Mouse (Mus musculus) macrophage (primary cell): ENCODE data around the gene Xpr1. TPM values are rescaled to one million over a fixed set of nuclear protein-coding genes. Genes with fewer than 3 reads are reported as not detected.

ENCODE experiments used
- H3K27ac ChIP-seq: fragments of 350-480 bp; formaldehyde crosslinking; 2 replicates; pipeline ENCODE4 v1.9.0; 2021
- H3K36me3 ChIP-seq: fragments of 350-480 bp; formaldehyde crosslinking; 2 replicates; pipeline ENCODE4 v1.9.0; 2021; ENCODE audit errors: inconsistent target
- H3K4me3 ChIP-seq: fragments of 350-480 bp; formaldehyde crosslinking; 2 replicates; pipeline ENCODE4 v1.9.0; 2021; ENCODE audit errors: inconsistent target
- H3K79me2 ChIP-seq: fragments of 350-480 bp; formaldehyde crosslinking; 2 replicates; pipeline ENCODE4 v1.9.0; 2021; ENCODE audit errors: inconsistent target
- WGBS: methylation state at CpG from one replicate; pipeline ENCODE4 v1.1.7; 2026; ENCODE audit warnings: inconsistent platforms; ENCODE audit not compliant: missing documents; 5-methylcytosine and 5-hydroxymethylcytosine counted together
- polyA plus RNA-seq: library from polyadenylated mRNA; stranded (reverse); fragments of 250-400 nt; gene quantifications from 3 replicates; pipeline ENCODE4 v1.2.4, GENCODE M21; 2018; ENCODE audit warnings: inconsistent platforms

The Xpr1 gene
- polyA plus RNA-seq, 1 experiment from 2014 or later, result 38.4 TPM

GRCm38 (mm10) chr1:155243797-155244770 is 173.1 kb downstream of the Xpr1 start, which contains the start of gene BC034090:
Gene BC034090 (minus strand): TSS chr1:155244444.
- no peak within 1 kb of the TSS for H3K4me3 ChIP-seq
- WGBS, result 6% methylated on average over 85 of the region's 85 CpGs
- no peaks in the 10 kb centered on the region for H3K79me2 ChIP-seq
- no peaks in the 10 kb centered on the region for H3K36me3 ChIP-seq
- no peak within 1 kb of the TSS for H3K27ac ChIP-seq

- no peaks in the 10 kb centered on the region for H3K79me2 ChIP-seq
- H3K36me3 ChIP-seq, result no peaks in the 10 kb centered on the region
- H3K4me3 ChIP-seq, result no peak overlapping the region
- no peak overlapping the region for H3K27ac ChIP-seq
- 46% methylated on average over 1 of the region's 1 CpGs for WGBS
Observed at GRCm38 (mm10) chr1:155242488-155242745, 174.8 kb downstream of the Xpr1 start.

DNA sequence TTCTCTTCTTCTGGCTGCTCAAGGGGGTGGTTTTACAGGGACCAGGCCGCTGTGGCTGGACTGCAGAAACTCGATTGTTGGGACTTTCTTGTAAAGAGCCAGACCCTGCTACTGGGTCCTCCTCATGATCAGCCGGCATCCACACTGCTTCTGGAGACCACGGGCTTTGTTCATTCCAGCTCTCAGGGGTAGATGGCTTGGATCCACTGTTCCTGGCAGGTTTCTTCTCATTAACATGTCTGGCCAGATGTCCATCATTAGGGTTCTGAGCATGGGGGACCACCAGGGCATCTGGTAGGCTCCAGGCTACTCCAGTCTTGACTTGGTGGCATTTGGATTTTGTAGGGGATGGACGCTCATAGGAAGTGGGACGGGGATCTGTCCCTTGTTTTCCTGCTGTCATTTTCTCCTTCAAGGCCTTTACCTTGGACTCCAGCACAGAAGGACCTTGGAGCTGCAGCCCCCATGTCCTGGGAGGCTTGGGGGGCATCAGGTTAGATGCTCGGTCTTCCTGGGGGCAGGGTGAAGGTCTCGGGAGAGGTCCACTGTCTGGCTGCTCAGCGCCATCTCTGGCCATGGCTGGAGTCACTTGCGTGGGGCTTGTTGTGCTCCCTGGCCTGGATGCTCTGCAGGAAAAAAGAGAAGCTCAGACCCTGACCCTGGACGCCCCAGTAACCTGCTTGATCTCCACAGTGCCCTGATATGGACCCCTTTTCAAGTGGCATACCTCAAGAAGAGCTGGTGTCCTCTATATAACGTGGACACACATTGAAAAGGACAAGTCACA is 175.3 kb downstream of the Xpr1 start:
- H3K27ac ChIP-seq, result no peak overlapping the region
- H3K79me2 ChIP-seq, result no peaks in the 10 kb centered on the region
- no peaks in the 10 kb centered on the region for H3K36me3 ChIP-seq
- WGBS, result 90% methylated on average over 12 of the region's 12 CpGs
- H3K4me3 ChIP-seq, result no peak overlapping the region

DNA sequence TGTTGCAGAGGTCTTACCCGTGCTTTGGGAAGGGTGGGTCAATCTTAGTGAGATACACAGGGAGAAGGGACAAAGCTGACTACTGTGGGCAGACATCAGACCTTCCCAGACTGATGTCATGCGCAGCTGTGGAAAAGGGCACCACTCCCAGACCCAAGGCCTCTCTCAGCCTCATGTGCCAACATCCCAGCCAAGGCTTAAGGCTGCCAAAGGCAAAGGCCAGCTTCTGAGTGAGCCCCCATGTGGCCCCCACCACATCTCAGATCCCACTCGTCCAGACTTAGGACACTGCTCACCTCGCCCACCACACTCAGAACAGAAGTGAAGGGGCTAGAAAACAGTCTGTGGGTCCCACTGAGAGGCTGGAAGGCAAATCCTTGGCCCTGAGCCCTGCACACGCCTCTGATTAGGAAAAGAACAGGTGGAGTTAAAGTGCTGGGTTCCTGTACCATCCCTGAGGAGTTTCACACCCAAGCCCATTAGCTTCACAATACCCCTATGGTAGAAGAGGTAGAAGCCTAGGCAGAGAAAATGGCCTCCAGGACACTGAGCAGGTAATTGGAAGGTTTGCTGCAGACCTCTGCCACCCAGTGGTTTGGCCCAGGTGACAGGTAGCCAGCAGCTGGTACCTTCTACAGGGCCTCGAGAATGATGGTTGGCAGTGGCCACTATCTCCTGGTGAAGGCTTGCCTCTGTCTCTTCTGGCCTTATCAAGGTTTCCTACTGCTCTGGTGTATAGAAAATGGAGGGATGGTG is 177.1 kb downstream of the Xpr1 start:
- H3K4me3 ChIP-seq, result no peak overlapping the region

DNA sequence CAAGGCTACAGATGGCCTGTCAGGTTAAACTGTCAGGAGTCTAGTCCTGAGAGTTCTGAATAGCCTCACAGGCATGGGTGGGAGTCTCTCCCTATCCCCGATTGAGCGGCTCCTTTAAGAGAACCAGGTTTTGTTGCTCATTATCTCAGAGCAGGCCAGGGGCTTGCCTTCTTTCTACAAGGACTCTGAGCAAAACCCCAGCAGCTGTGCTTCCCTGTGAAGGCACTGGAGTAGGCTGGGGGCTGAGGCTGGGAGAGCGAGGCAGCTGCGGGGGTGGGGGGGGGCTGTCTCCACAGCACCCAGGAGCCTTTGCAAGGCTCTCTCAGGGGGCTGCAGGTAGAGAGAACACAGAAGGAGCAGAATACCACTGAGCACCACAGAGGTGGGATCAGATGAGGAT is 178.0 kb downstream of the Xpr1 start:
- Histone ChIP-seq H3K27ac (no peak overlapping the region), H3K4me3 (no peak overlapping the region)
- WGBS, result 100% methylated on average over 4 of the region's 4 CpGs

More for the DNA sequence above, 177.1 kb downstream of the Xpr1 start:
- Histone ChIP-seq H3K79me2 (no peaks in the 10 kb centered on the region), H3K27ac (no peak overlapping the region), H3K36me3 (no peaks in the 10 kb centered on the region)
- WGBS, result 84% methylated on average over 6 of the region's 6 CpGs

DNA sequence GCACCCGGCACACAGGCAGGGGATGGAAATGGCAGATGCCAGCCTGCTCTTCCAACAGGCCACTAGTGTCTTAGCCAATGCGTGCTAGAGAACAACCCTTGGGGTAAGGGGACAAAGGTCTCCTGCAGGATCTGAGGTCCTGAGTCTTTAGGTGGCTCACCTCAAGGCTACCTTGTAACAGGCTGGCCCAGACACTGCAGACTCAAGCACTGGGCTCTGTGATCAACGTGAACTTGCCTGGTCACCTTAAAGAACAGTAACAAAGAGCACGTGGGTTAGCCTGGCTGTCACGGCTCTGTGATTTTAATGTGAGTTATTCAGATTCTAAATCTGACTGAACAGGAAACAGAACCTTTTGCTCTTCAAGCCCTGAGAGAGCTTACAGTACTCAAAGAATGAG is 179.1 kb downstream of the Xpr1 start:
- WGBS, result 92% methylated on average over 5 of the region's 5 CpGs
- Histone ChIP-seq H3K36me3 (no peaks in the 10 kb centered on the region), H3K79me2 (no peaks in the 10 kb centered on the region)

More for the DNA sequence above, 178.0 kb downstream of the Xpr1 start:
- H3K36me3 ChIP-seq, result no peaks in the 10 kb centered on the region
- no peaks in the 10 kb centered on the region for H3K79me2 ChIP-seq

DNA sequence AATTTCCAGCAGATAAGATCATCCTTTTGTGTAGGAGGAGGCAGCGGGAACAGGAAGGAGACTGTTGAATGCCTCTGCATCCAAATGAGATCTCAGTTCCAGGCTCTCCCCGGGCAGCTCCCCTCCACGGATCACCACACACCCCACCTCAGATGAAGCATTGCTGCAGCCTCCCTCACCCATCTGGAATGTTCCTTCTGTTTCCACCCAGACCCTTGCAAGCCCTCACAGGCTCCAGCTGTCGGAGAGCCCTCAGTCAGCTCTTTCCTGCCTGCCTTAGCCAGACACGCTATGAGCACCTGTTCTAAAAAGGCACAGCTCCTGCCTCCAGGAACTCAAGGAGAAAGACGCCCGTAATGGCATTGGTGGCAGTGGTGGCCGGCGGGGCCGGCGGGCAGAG is 179.8 kb downstream of the Xpr1 start:
- WGBS, result 91% methylated on average over 11 of the region's 11 CpGs
- no peaks in the 10 kb centered on the region for H3K36me3 ChIP-seq
- H3K27ac ChIP-seq, result no peak overlapping the region
- H3K79me2 ChIP-seq, result no peaks in the 10 kb centered on the region
- H3K4me3 ChIP-seq, result no peak overlapping the region

More for the DNA sequence above, 179.1 kb downstream of the Xpr1 start:
- Histone ChIP-seq H3K4me3 (no peak overlapping the region), H3K27ac (no peak overlapping the region)

DNA sequence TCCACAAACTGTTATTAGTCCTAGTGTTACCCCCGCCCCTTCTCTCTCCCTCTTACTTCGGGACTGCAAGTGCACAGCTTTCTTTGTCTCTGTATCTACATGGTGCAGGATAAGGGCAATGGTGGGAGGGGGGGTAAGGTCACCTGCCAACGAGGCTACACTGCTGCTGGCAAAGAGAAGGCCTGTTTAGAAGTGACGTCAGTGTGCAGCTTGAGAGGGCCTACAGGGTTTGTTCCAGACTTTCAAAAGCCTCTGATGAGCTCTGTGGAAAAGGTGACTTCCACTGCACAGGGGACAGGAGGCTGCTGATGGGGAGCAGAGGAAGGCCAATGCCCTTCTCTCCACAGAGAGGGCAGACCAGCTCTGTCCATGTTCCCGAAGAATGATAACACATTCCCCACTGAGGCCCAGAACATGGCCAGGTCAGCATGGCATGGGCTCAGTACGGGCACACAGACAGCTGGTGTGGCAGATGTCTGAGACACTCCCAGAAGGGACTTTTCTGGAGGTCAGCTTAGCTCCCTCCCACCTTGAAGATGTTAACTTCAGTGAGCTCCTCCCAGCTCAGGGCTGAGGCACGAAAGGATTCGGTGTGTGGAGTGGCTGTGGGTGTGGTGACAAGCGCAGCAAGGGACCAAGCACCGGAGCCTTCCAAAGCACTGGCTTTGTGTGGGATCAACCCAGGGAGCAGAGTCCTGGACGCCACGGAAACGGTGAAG is 180.8 kb downstream of the Xpr1 start:
- 90% methylated on average over 13 of the region's 13 CpGs for WGBS
- H3K27ac ChIP-seq, result no peak overlapping the region
- H3K36me3 ChIP-seq, result no peaks in the 10 kb centered on the region
- no peak overlapping the region for H3K4me3 ChIP-seq
- no peaks in the 10 kb centered on the region for H3K79me2 ChIP-seq

GRCm38 (mm10) chr1:155235641-155236040 is 181.6 kb downstream of the Xpr1 start:
- Histone ChIP-seq H3K4me3 (no peak overlapping the region), H3K36me3 (no peaks in the 10 kb centered on the region), H3K79me2 (no peaks in the 10 kb centered on the region), H3K27ac (no peak overlapping the region)
- WGBS, result 84% methylated on average over 2 of the region's 2 CpGs

DNA sequence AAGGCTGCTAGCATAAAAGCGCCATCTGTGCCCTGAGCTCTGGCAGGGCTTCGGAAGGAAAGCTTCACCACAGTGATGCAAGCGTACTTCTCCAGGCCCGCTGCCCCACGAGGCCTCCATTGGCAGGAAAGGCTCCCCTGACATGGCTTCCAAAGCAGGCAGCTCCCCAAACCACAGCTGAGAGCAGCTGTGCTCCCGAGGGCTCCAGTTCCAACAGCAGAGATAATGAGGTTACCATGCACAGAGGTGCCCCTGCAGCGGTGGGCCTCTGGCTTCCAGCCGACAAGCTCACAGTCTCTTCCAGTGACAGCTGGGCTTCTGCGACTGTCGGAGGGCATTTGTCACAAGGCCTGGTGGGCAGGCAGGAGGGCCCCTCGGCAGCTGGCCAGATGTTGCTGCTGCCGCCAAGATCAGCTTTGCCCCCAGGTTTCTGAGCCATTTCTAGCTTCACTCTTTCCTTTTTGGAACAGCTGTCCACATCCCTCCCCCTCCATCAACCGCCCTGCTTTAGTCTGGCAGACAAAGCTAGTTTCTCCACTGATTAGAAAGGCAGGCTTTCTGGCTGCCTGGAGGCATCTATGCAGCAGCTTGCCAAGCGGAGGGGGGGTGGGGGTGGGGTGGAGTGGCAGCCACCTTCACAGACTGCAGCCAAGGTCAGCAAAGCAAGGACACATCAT is 183.1 kb downstream of the Xpr1 start:
- Histone ChIP-seq H3K27ac (no peak overlapping the region), H3K4me3 (no peak overlapping the region), H3K79me2 (no peaks in the 10 kb centered on the region), H3K36me3 (no peaks in the 10 kb centered on the region)
- WGBS, result 27% methylated on average over 14 of the region's 14 CpGs

DNA sequence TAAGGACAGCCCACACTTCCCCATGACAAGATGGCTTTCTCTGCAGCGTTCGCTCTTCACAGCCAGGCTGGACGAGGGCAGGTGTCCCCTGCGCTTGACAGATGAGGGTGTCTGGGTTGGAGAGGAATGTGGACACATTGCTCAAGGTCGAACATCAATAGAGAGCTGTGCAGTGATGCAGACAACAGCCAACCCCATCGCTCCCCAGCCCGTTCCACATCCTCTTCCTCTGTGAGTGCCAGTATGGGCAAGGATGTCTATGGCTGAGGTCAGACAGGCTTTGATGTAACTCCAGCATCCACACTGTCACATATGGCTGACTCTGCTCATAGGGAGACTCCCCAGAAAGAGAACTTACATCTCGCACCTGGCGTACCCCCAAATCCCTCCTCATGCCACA is 183.8 kb downstream of the Xpr1 start:
- H3K27ac ChIP-seq, result no peak overlapping the region
- no peaks in the 10 kb centered on the region for H3K36me3 ChIP-seq
- no peak overlapping the region for H3K4me3 ChIP-seq
- 72% methylated on average over 9 of the region's 9 CpGs for WGBS
- H3K79me2 ChIP-seq, result no peaks in the 10 kb centered on the region

- Histone ChIP-seq H3K79me2 (no peaks in the 10 kb centered on the region), H3K36me3 (no peaks in the 10 kb centered on the region), H3K4me3 (no peak overlapping the region), H3K27ac (no peak overlapping the region)
- WGBS, result 83% methylated on average over 6 of the region's 6 CpGs
Observed at GRCm38 (mm10) chr1:155232786-155233185, 184.4 kb downstream of the Xpr1 start.

- 83% methylated on average over 12 of the region's 12 CpGs for WGBS
- Histone ChIP-seq H3K79me2 (no peaks in the 10 kb centered on the region), H3K4me3 (no peak overlapping the region), H3K36me3 (no peaks in the 10 kb centered on the region), H3K27ac (no peak overlapping the region)
Observed at GRCm38 (mm10) chr1:155232385-155232784, 184.8 kb downstream of the Xpr1 start.
